Comparison of ENCODE assay signal across 11 mouse cellular contexts in genomic region chr1:135735460-135735859, GRCm38 (mm10). TPM values are rescaled to one million over a fixed set of nuclear protein-coding genes. Genes with fewer than 3 reads are reported as not detected.
A peak's percentile ranks its signal among the peaks of the same experiment; 100 is the strongest.
DNase-seq lines count a peak whose midpoint lies in the region; ATAC-seq lines count a peak whose summit lies in the region.
"Had no signal": no experiment of that assay in that cellular context is flagged by ENCODE, and none has a peak within 500 bp of the region (broad histone marks: within the 10 kb centered on the region; RNA-seq: fewer than 3 reads in every experiment).

No protein-coding gene starts in this region.

- DNase-seq in heart, adult 8-10 months (ENCODE audit: low spot score) = no peak
- DNase-seq in lung, postnatal 25 days (ENCODE audit: low spot score) = no peak
- peak; percentile 66 for DNase-seq in embryonic facial prominence, embryonic 10.5 days (ENCODE audit: low spot score)
- DNase-seq in adrenal gland, adult 8-10 months = no peak
- DNase-seq: kidney, adult 8-10 months; liver, postnatal 0 days; thymus, postnatal 25 days had no signal

- peak overlapping the region; percentile 71 to 92 for H3K27ac ChIP-seq in heart, embryonic 14.5 days (replicated peaks in 1 of 2; ENCODE audit: control insufficient read depth in 1 of 2, insufficient read depth in 1 of 2, low read depth in 2 of 2, low read length in 2 of 2)
- peak overlapping the region; percentile 96 for H3K27ac ChIP-seq in lung, embryonic 16.5 days (ENCODE audit: low read length)
- peak overlapping the region; percentile 86 for H3K27ac ChIP-seq in embryonic facial prominence, embryonic 10.5 days (replicated peaks)
- H3K27ac ChIP-seq in neural tube, embryonic 15.5 days (replicated peaks) = peak overlapping the region; percentile 51

- peak overlapping the region; percentile 54 for H3K9ac ChIP-seq in heart, embryonic 14.5 days (ENCODE audit: low read length)
- H3K9ac ChIP-seq in lung, embryonic 16.5 days (ENCODE audit: low read length) = peak overlapping the region; percentile 36
- H3K9ac ChIP-seq in neural tube, embryonic 15.5 days (replicated peaks) = no peak overlapping the region
- H3K9ac ChIP-seq: liver, postnatal 0 days had no signal

- ATAC-seq in heart, embryonic 14.5 days (ENCODE audit: insufficient number of reproducible peaks, insufficient read depth, low FRiP score, low read depth) = no peak
- ATAC-seq in lung, embryonic 16.5 days (ENCODE audit: low read depth) = no peak
- no peak for ATAC-seq in neural tube, embryonic 15.5 days (ENCODE audit: low FRiP score)
- ATAC-seq in megakaryocyte, adult 5-6 weeks (ENCODE audit: poor library complexity, severe bottlenecking) = no peak
- ATAC-seq: liver, postnatal 0 days had no signal

- H3K9me3 ChIP-seq in heart, embryonic 14.5 days (ENCODE audit: control insufficient read depth, low read length) = no peaks in the 10 kb centered on the region
- no peaks in the 10 kb centered on the region for H3K9me3 ChIP-seq in lung, embryonic 16.5 days (ENCODE audit: control insufficient read depth, low read length)
- H3K9me3 ChIP-seq in embryonic facial prominence, embryonic 10.5 days = no peaks in the 10 kb centered on the region
- no peaks in the 10 kb centered on the region; the same call in 1 of the 2 replicates for H3K9me3 ChIP-seq in neural tube, embryonic 15.5 days (replicated peaks)

- H3K4me2 ChIP-seq in heart, embryonic 14.5 days (ENCODE audit: low read length) = peak overlapping the region; percentile 40
- peak overlapping the region; percentile 35 for H3K4me2 ChIP-seq in lung, embryonic 16.5 days (ENCODE audit: low read depth, low read length)
- no peak overlapping the region for H3K4me2 ChIP-seq in neural tube, embryonic 15.5 days

- H3K36me3 ChIP-seq in heart, embryonic 14.5 days (ENCODE audit: control insufficient read depth, insufficient read depth, low read length) = peaks cover 10% of the 10 kb centered on the region; the same call in 1 of the 2 replicates
- H3K36me3 ChIP-seq in lung, embryonic 16.5 days (ENCODE audit: control insufficient read depth, insufficient read depth, low read length) = peaks cover 5% of the 10 kb centered on the region
- peaks cover 7% of the 10 kb centered on the region; the same call in 1 of the 2 replicates for H3K36me3 ChIP-seq in embryonic facial prominence, embryonic 10.5 days (replicated peaks)
- H3K36me3 ChIP-seq in neural tube, embryonic 15.5 days = no peaks in the 10 kb centered on the region

- H3K27me3 ChIP-seq in heart, embryonic 14.5 days (ENCODE audit: control insufficient read depth, insufficient read depth, low read length) = no peaks in the 10 kb centered on the region
- no peaks in the 10 kb centered on the region for H3K27me3 ChIP-seq in lung, embryonic 16.5 days (ENCODE audit: control insufficient read depth, insufficient read depth, low read depth, low read length)
- H3K27me3 ChIP-seq in embryonic facial prominence, embryonic 10.5 days (replicated peaks; ENCODE audit: low read depth, poor library complexity, severe bottlenecking) = no peaks in the 10 kb centered on the region; the same call in 1 of the 2 replicates
- H3K27me3 ChIP-seq in neural tube, embryonic 15.5 days (replicated peaks) = no peaks in the 10 kb centered on the region

- peaks cover 66 to 88% of the 10 kb centered on the region in 2 experiments for H3K4me1 ChIP-seq in heart, embryonic 14.5 days (ENCODE audit: control insufficient read depth in 2 of 2, insufficient read depth in 2 of 2, low read length in 2 of 2)
- H3K4me1 ChIP-seq in lung, embryonic 16.5 days (replicated peaks; ENCODE audit: control insufficient read depth, insufficient read depth, low read length) = peaks cover 92% of the 10 kb centered on the region
- H3K4me1 ChIP-seq in embryonic facial prominence, embryonic 10.5 days = peaks cover 73% of the 10 kb centered on the region
- peaks cover 46% of the 10 kb centered on the region for H3K4me1 ChIP-seq in neural tube, embryonic 15.5 days

- WGBS in heart, embryonic 14.5 days = 36% methylated on average over 6 of the region's 6 CpGs
- 28% methylated on average over 6 of the region's 6 CpGs for WGBS in lung, embryonic 16.5 days
- WGBS in embryonic facial prominence, embryonic 10.5 days = 15% methylated on average over 6 of the region's 6 CpGs
- WGBS in neural tube, embryonic 15.5 days = 56% methylated on average over 6 of the region's 6 CpGs

- H3K4me3 ChIP-seq in heart, embryonic 14.5 days (ENCODE audit: control insufficient read depth in 1 of 2, insufficient read depth in 1 of 2, low read depth in 1 of 2, low read length in 2 of 2) = no peak overlapping the region
- H3K4me3 ChIP-seq in lung, embryonic 16.5 days (ENCODE audit: low read length) = peak overlapping the region; percentile 6; the same call in 1 of the 2 replicates
- H3K4me3 ChIP-seq in embryonic facial prominence, embryonic 10.5 days = no peak overlapping the region
- H3K4me3 ChIP-seq in neural tube, embryonic 15.5 days (replicated peaks) = no peak overlapping the region

RNA-seq across cellular contexts. Expression of gene Csrp1, which starts 15.6 kb away (rescaled TPM):
- polyA plus RNA-seq in heart, embryonic 14.5 days (2014; fragmentation: Nextera tagmentation; extraction: Ambion mirVana) = 133 and 220 TPM in 2 replicates
- 10 to 100 TPM; 36.0 to 45.8 (median 40.9) TPM for total RNA-seq in heart, adult 8-10 months (2022)
- 268 and 290 TPM in 2 replicates for polyA plus RNA-seq in lung, embryonic 16.5 days (2015; fragmentation: Nextera tagmentation; extraction: Ambion mirVana)
- 47.4 and 51.9 TPM in 2 replicates for polyA plus RNA-seq in embryonic facial prominence, embryonic 10.5 days (2016; fragmentation: Nextera tagmentation; extraction: Ambion mirVana)
- polyA plus RNA-seq in neural tube, embryonic 15.5 days (2015; fragmentation: Nextera tagmentation; extraction: Ambion mirVana) = 18.8 and 48.9 TPM in 2 replicates
- 86.2 and 87.6 TPM in 2 replicates for total RNA-seq in megakaryocyte, adult 5-6 weeks (2015)
- 99.9 and 100 TPM in 2 replicates for total RNA-seq in megakaryocyte, adult 5-6 weeks (2017)
- 100 to 1,000 TPM in 1 of 4 experiments, 10 to 100 TPM in 3; 92.3 to 122 (median 99.0) TPM for total RNA-seq in adrenal gland, adult 8-10 months (2022)

RNA-seq across cellular contexts. Expression of gene Phlda3, which starts 30.5 kb away (rescaled TPM):
- polyA plus RNA-seq in heart, embryonic 14.5 days (2014; fragmentation: Nextera tagmentation; extraction: Ambion mirVana) = 72.4 and 77.2 TPM in 2 replicates
- total RNA-seq in heart, adult 8-10 months (2022) = 10 to 100 TPM in 1 of 4 experiments, 1 to 10 TPM in 3; 7.2 to 12.7 (median 8.4) TPM
- 62.8 and 63.2 TPM in 2 replicates for polyA plus RNA-seq in lung, embryonic 16.5 days (2015; fragmentation: Nextera tagmentation; extraction: Ambion mirVana)
- polyA plus RNA-seq in embryonic facial prominence, embryonic 10.5 days (2016; fragmentation: Nextera tagmentation; extraction: Ambion mirVana) = 29.0 and 32.2 TPM in 2 replicates
- polyA plus RNA-seq in neural tube, embryonic 15.5 days (2015; fragmentation: Nextera tagmentation; extraction: Ambion mirVana) = 54.1 and 62.9 TPM in 2 replicates
- 0.75 TPM in 1 of 2 replicates, not detected in the other for total RNA-seq in megakaryocyte, adult 5-6 weeks (2015)
- 0.22 and 1.2 TPM in 2 replicates for total RNA-seq in megakaryocyte, adult 5-6 weeks (2017)
- 10 to 100 TPM; 33.0 to 80.7 (median 38.4) TPM for total RNA-seq in adrenal gland, adult 8-10 months (2022)

RNA-seq across cellular contexts. Expression of gene Tnni1, which starts 43.8 kb away (rescaled TPM):
- polyA plus RNA-seq in heart, embryonic 14.5 days (2014; fragmentation: Nextera tagmentation; extraction: Ambion mirVana) = 5,020 and 5,035 TPM in 2 replicates
- 1 to 10 TPM in 2 of 4 experiments, under 1 TPM in 2; 0.44 to 2.4 (median 1.1) TPM for total RNA-seq in heart, adult 8-10 months (2022)
- 92.3 and 105 TPM in 2 replicates for polyA plus RNA-seq in lung, embryonic 16.5 days (2015; fragmentation: Nextera tagmentation; extraction: Ambion mirVana)
- 5.5 and 7.9 TPM in 2 replicates for polyA plus RNA-seq in embryonic facial prominence, embryonic 10.5 days (2016; fragmentation: Nextera tagmentation; extraction: Ambion mirVana)
- 19.9 and 31.1 TPM in 2 replicates for polyA plus RNA-seq in neural tube, embryonic 15.5 days (2015; fragmentation: Nextera tagmentation; extraction: Ambion mirVana)
- total RNA-seq in megakaryocyte, adult 5-6 weeks (2015) = 0.36 and 0.45 TPM in 2 replicates
- total RNA-seq in megakaryocyte, adult 5-6 weeks (2017) = not detected in 2 replicates
- total RNA-seq in adrenal gland, adult 8-10 months (2022) = under 1 TPM in 1 of 4 experiments, not detected in 3; 0.35 TPM

Comparison
In these comparisons a context has a peak if more than half of its experiments do, and no peak if none do; other contexts are left out.
1. RNA of gene Tnni1, which starts 43.8 kb away (polyA plus RNA-seq): 5,020 to 5,035 TPM in heart, embryonic 14.5 days; 92.3 to 105 TPM in lung, embryonic 16.5 days, 19.9 to 31.1 TPM in neural tube, embryonic 15.5 days and 5.5 to 7.9 TPM in embryonic facial prominence, embryonic 10.5 days; every median in the first group is over 10 times any median in the second.
2. Peak in every context shown above with its lines, with median percentiles within 50 percentile points of each other: H3K27ac ChIP-seq.